Mouse (Mus musculus): Measurements from ENCODE around the gene Elf2.

Gene Elf2

GRCm38 (mm10) chr3:51228038-51228820 lies 112.2 kb downstream of the Elf2 start:
- Histone ChIP-seq H3K4me1 (replicated peaks; ENCODE audit: low read depth, low read length) (peaks cover 72% of the 10 kb centered on the region), H3K4me3 (replicated peaks; ENCODE audit: low read length) (peak overlapping the region; percentile 30), H3K9me3 (ENCODE audit: low read length) (no peaks in the 10 kb centered on the region), H3K27me3 (ENCODE audit: insufficient read depth, low read length) (no peaks in the 10 kb centered on the region), H3K36me3 (ENCODE audit: insufficient read depth, low read length) (peaks cover 44% of the 10 kb centered on the region)
- no peak for TF ChIP-seq POU5F1 (IDR thresholded peaks at IDR 0.05; ENCODE audit: borderline replicate concordance, low read length)
- peak; percentile 42 for TF ChIP-seq CTCF (conservative IDR thresholded peaks at IDR 0.05; ENCODE audit: low read length)

GRCm38 (mm10) chr3:51226601-51227000 lies 113.9 kb downstream of the Elf2 start:
- H3K9me3 ChIP-seq (ENCODE audit: low read length): no peaks in the 10 kb centered on the region
- H3K4me1 ChIP-seq (replicated peaks; ENCODE audit: low read depth, low read length): peaks cover 74% of the 10 kb centered on the region
- peaks cover 40% of the 10 kb centered on the region for H3K36me3 ChIP-seq (ENCODE audit: insufficient read depth, low read length)
- no peak for TF ChIP-seq POU5F1 (IDR thresholded peaks at IDR 0.05; ENCODE audit: borderline replicate concordance, low read length)
- no peak for TF ChIP-seq NANOG (IDR thresholded peaks at IDR 0.05; ENCODE audit: borderline replicate concordance, low read length)
- TF ChIP-seq CTCF (conservative IDR thresholded peaks at IDR 0.05; ENCODE audit: low read length): no peak
- H3K27me3 ChIP-seq (ENCODE audit: insufficient read depth, low read length): no peaks in the 10 kb centered on the region
- peak overlapping the region; percentile 93 for H3K4me3 ChIP-seq (replicated peaks; ENCODE audit: low read length)

- H3K4me3 ChIP-seq (replicated peaks; ENCODE audit: low read length): peak overlapping the region; percentile 93
- no peaks in the 10 kb centered on the region for H3K9me3 ChIP-seq (ENCODE audit: low read length)
- no peak for TF ChIP-seq NANOG (IDR thresholded peaks at IDR 0.05; ENCODE audit: borderline replicate concordance, low read length)
- no peak for TF ChIP-seq CTCF (conservative IDR thresholded peaks at IDR 0.05; ENCODE audit: low read length)
- no peak for TF ChIP-seq POU5F1 (IDR thresholded peaks at IDR 0.05; ENCODE audit: borderline replicate concordance, low read length)
These were observed 114.5 kb downstream of the Elf2 start for GRCm38 (mm10) chr3:51225979-51226378.

GRCm38 (mm10) chr3:51225226-51225750 lies 115.2 kb downstream of the Elf2 start:
- peaks cover 26% of the 10 kb centered on the region for H3K36me3 ChIP-seq (ENCODE audit: insufficient read depth, low read length)
- H3K9me3 ChIP-seq (ENCODE audit: low read length): no peaks in the 10 kb centered on the region
- peak overlapping the region; percentile 93 for H3K4me3 ChIP-seq (replicated peaks; ENCODE audit: low read length)
- H3K27me3 ChIP-seq (ENCODE audit: insufficient read depth, low read length): no peaks in the 10 kb centered on the region
- no peak for TF ChIP-seq POU5F1 (IDR thresholded peaks at IDR 0.05; ENCODE audit: borderline replicate concordance, low read length)
- no peak for TF ChIP-seq NANOG (IDR thresholded peaks at IDR 0.05; ENCODE audit: borderline replicate concordance, low read length)
- no peak for TF ChIP-seq CTCF (conservative IDR thresholded peaks at IDR 0.05; ENCODE audit: low read length)
- peaks cover 74% of the 10 kb centered on the region for H3K4me1 ChIP-seq (replicated peaks; ENCODE audit: low read depth, low read length)

More at GRCm38 (mm10) chr3:51225979-51226378, 114.5 kb downstream of the Elf2 start:
- Histone ChIP-seq H3K27me3 (ENCODE audit: insufficient read depth, low read length) (no peaks in the 10 kb centered on the region), H3K4me1 (replicated peaks; ENCODE audit: low read depth, low read length) (peaks cover 74% of the 10 kb centered on the region), H3K36me3 (ENCODE audit: insufficient read depth, low read length) (peaks cover 33% of the 10 kb centered on the region)

- H3K36me3 ChIP-seq (ENCODE audit: insufficient read depth, low read length): peaks cover 21% of the 10 kb centered on the region
- TF ChIP-seq CTCF (conservative IDR thresholded peaks at IDR 0.05; ENCODE audit: low read length): no peak
- no peak for TF ChIP-seq NANOG (IDR thresholded peaks at IDR 0.05; ENCODE audit: borderline replicate concordance, low read length)
- TF ChIP-seq POU5F1 (IDR thresholded peaks at IDR 0.05; ENCODE audit: borderline replicate concordance, low read length): no peak
- H3K4me1 ChIP-seq (replicated peaks; ENCODE audit: low read depth, low read length): peaks cover 71% of the 10 kb centered on the region
These were observed 115.9 kb downstream of the Elf2 start, which contains the start of gene Noct for GRCm38 (mm10) chr3:51224363-51225225. Gene Noct, plus strand, starts transcription at chr3:51224447.

GRCm38 (mm10) chr3:51223556-51223955 lies 116.9 kb downstream of the Elf2 start:
- no peak for TF ChIP-seq CTCF (conservative IDR thresholded peaks at IDR 0.05; ENCODE audit: low read length)
- peak; percentile 87 for TF ChIP-seq NANOG (IDR thresholded peaks at IDR 0.05; ENCODE audit: borderline replicate concordance, low read length)
- TF ChIP-seq POU5F1 (IDR thresholded peaks at IDR 0.05; ENCODE audit: borderline replicate concordance, low read length): no peak
- H3K9me3 ChIP-seq (ENCODE audit: low read length): no peaks in the 10 kb centered on the region
- H3K4me1 ChIP-seq (replicated peaks; ENCODE audit: low read depth, low read length): peaks cover 71% of the 10 kb centered on the region
- peaks cover 11% of the 10 kb centered on the region for H3K36me3 ChIP-seq (ENCODE audit: insufficient read depth, low read length)
- no peaks in the 10 kb centered on the region for H3K27me3 ChIP-seq (ENCODE audit: insufficient read depth, low read length)
- H3K4me3 ChIP-seq (replicated peaks; ENCODE audit: low read length): peak overlapping the region; percentile 93

More at GRCm38 (mm10) chr3:51224363-51225225, 115.9 kb downstream of the Elf2 start, which contains the start of gene Noct:
- no peaks in the 10 kb centered on the region for H3K27me3 ChIP-seq (ENCODE audit: insufficient read depth, low read length)
- H3K9me3 ChIP-seq (ENCODE audit: low read length): no peaks in the 10 kb centered on the region
- peak within 1 kb of the TSS; percentile 93 for H3K4me3 ChIP-seq (replicated peaks; ENCODE audit: low read length)

GRCm38 (mm10) chr3:51222834-51223460 lies 117.5 kb downstream of the Elf2 start:
- no peaks in the 10 kb centered on the region for H3K9me3 ChIP-seq (ENCODE audit: low read length)
- H3K4me1 ChIP-seq (replicated peaks; ENCODE audit: low read depth, low read length): peaks cover 69% of the 10 kb centered on the region
- TF ChIP-seq POU5F1 (IDR thresholded peaks at IDR 0.05; ENCODE audit: borderline replicate concordance, low read length): no peak
- peak overlapping the region; percentile 93 for H3K4me3 ChIP-seq (replicated peaks; ENCODE audit: low read length)
- peaks cover 9% of the 10 kb centered on the region for H3K36me3 ChIP-seq (ENCODE audit: insufficient read depth, low read length)
- H3K27me3 ChIP-seq (ENCODE audit: insufficient read depth, low read length): no peaks in the 10 kb centered on the region

- peaks cover 69% of the 10 kb centered on the region for H3K4me1 ChIP-seq (replicated peaks; ENCODE audit: low read depth, low read length)
- no peaks in the 10 kb centered on the region for H3K9me3 ChIP-seq (ENCODE audit: low read length)
- peaks cover 9% of the 10 kb centered on the region for H3K36me3 ChIP-seq (ENCODE audit: insufficient read depth, low read length)
- peak overlapping the region; percentile 29 for H3K4me3 ChIP-seq (replicated peaks; ENCODE audit: low read length)
- TF ChIP-seq NANOG (IDR thresholded peaks at IDR 0.05; ENCODE audit: borderline replicate concordance, low read length) (no peak), POU5F1 (IDR thresholded peaks at IDR 0.05; ENCODE audit: borderline replicate concordance, low read length) (no peak), CTCF (conservative IDR thresholded peaks at IDR 0.05; ENCODE audit: low read length) (no peak)
- no peaks in the 10 kb centered on the region for H3K27me3 ChIP-seq (ENCODE audit: insufficient read depth, low read length)
These were observed 118.2 kb downstream of the Elf2 start for GRCm38 (mm10) chr3:51222302-51222701.

Data from E14TG2a.4 (cell line).